In the genomic region with DNA sequence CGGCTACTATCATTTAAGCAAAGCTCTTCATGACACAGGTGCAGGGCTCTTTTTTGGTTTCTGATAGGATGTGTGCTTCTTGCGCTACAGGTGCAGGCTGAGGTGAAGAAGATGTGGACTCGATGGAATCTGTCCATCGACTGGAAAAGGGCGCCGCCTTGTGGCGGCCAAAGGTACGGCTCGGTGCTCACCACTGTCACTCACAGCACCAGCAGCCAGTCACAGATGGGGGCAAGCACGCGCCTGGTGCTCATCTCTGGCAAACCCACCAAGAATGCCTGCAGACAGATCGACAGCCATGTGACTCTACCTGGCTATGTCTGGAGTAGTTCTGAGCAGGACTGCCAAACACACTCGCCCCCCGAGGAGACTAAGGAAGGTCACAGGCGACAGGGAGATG, we compare ENCODE assay signal across 10 mouse cellular contexts.
DNase-seq lines count a peak whose midpoint lies in the region; ATAC-seq and TF ChIP-seq lines count a peak whose summit lies in the region.
"Had no signal": no experiment of that assay in that cellular context is flagged by ENCODE, and none has a peak within 500 bp of the region (broad histone marks: within the 10 kb centered on the region; RNA-seq: fewer than 3 reads in every experiment).

No protein-coding gene starts in this region.

- 27% methylated on average over 15 of the region's 15 CpGs for WGBS in liver, embryonic 12.5 days (ENCODE audit: insufficient replicate concordance)
- 34% methylated on average over 15 of the region's 15 CpGs for WGBS in hindbrain, postnatal 0 days
- 33% methylated on average over 15 of the region's 15 CpGs for WGBS in liver, embryonic 11.5 days
- WGBS in small intestine, adult 2 months = 38% methylated on average over 15 of the region's 15 CpGs

- H3K36me3 ChIP-seq in liver, embryonic 12.5 days = no peaks in the 10 kb centered on the region
- H3K36me3 ChIP-seq in hindbrain, postnatal 0 days (ENCODE audit: insufficient read depth, low read length) = no peaks in the 10 kb centered on the region
- no peaks in the 10 kb centered on the region for H3K36me3 ChIP-seq in liver, embryonic 11.5 days (ENCODE audit: control insufficient read depth, insufficient read depth, low read length)
- H3K36me3 ChIP-seq in small intestine, adult 2 months (ENCODE audit: control insufficient read depth, insufficient read depth, low read length) = no peaks in the 10 kb centered on the region
- H3K36me3 ChIP-seq: lung, embryonic 15.5 days; stomach, embryonic 15.5 days had no signal

- no peak overlapping the region for H3K4me2 ChIP-seq in liver, embryonic 12.5 days
- H3K4me2 ChIP-seq in hindbrain, postnatal 0 days (ENCODE audit: low read depth, low read length) = no peak overlapping the region
- no peak overlapping the region for H3K4me2 ChIP-seq in liver, embryonic 11.5 days
- H3K4me2 ChIP-seq: lung, embryonic 15.5 days; stomach, embryonic 15.5 days had no signal

- ATAC-seq in liver, embryonic 12.5 days = no peak
- ATAC-seq in hindbrain, postnatal 0 days = peak; percentile 47
- ATAC-seq in liver, embryonic 11.5 days (replicated peaks; ENCODE audit: low FRiP score) = 0 out of 2 replicates have a peak, but pooled peaks have one; percentile 7

- DNase-seq in liver (peak; percentile 42), WW6 (ENCODE audit: low read depth, low spot score) (peak; percentile 52)
- DNase-seq in cerebellum, adult 11-12 months = peak; percentile 19
- DNase-seq in hindbrain, postnatal 0 days (ENCODE audit: low spot score) = peak; percentile 25
- peak; percentile 35 for DNase-seq in liver, embryonic 11.5 days (ENCODE audit: low spot score)
- DNase-seq in heart, adult 8-10 months (ENCODE audit: low spot score) = no peak

- H3K4me1 ChIP-seq in liver, embryonic 12.5 days = no peaks in the 10 kb centered on the region
- no peaks in the 10 kb centered on the region for H3K4me1 ChIP-seq in hindbrain, postnatal 0 days (ENCODE audit: insufficient read depth, low read length)
- H3K4me1 ChIP-seq in liver, embryonic 11.5 days (replicated peaks; ENCODE audit: control insufficient read depth, insufficient read depth, low read length) = no peaks in the 10 kb centered on the region
- H3K4me1 ChIP-seq in small intestine, adult 2 months (ENCODE audit: control insufficient read depth, insufficient read depth, insufficient read length, low read length) = no peaks in the 10 kb centered on the region
- H3K4me1 ChIP-seq: lung, embryonic 15.5 days; stomach, embryonic 15.5 days had no signal

- H3K4me3 ChIP-seq in liver, embryonic 12.5 days = no peak overlapping the region
- no peak overlapping the region for H3K4me3 ChIP-seq in hindbrain, postnatal 0 days (ENCODE audit: low read length)
- H3K4me3 ChIP-seq in liver, embryonic 11.5 days (ENCODE audit: low read depth, low read length) = no peak overlapping the region
- H3K4me3 ChIP-seq in small intestine, adult 2 months (ENCODE audit: low read depth, low read length) = no peak overlapping the region
- H3K4me3 ChIP-seq: lung, embryonic 15.5 days; stomach, embryonic 15.5 days had no signal

- H3K9me3 ChIP-seq in liver, embryonic 12.5 days (replicated peaks) = no peaks in the 10 kb centered on the region
- H3K9me3 ChIP-seq in hindbrain, postnatal 0 days (ENCODE audit: low read length) = no peaks in the 10 kb centered on the region
- no peaks in the 10 kb centered on the region for H3K9me3 ChIP-seq in liver, embryonic 11.5 days (ENCODE audit: control insufficient read depth, low read length)
- H3K9me3 ChIP-seq: lung, embryonic 15.5 days; stomach, embryonic 15.5 days had no signal

- H3K9ac ChIP-seq in liver, embryonic 12.5 days = no peak overlapping the region
- H3K9ac ChIP-seq in hindbrain, postnatal 0 days (replicated peaks; ENCODE audit: low read length) = no peak overlapping the region
- H3K9ac ChIP-seq in liver, embryonic 11.5 days (ENCODE audit: low read depth, low read length) = no peak overlapping the region
- H3K9ac ChIP-seq: lung, embryonic 15.5 days; stomach, embryonic 15.5 days had no signal

- TF ChIP-seq POLR2A in small intestine, adult 2 months (IDR thresholded peaks at IDR 0.05; ENCODE audit: low read depth, low read length) = no peak

- H3K27ac ChIP-seq in liver, embryonic 12.5 days = no peak overlapping the region
- H3K27ac ChIP-seq in hindbrain, postnatal 0 days = no peak overlapping the region
- no peak overlapping the region for H3K27ac ChIP-seq in liver, embryonic 11.5 days (ENCODE audit: low read depth, low read length)
- no peak overlapping the region for H3K27ac ChIP-seq in small intestine, adult 2 months (ENCODE audit: insufficient read depth, low read depth, low read length)
- H3K27ac ChIP-seq: lung, embryonic 15.5 days; stomach, embryonic 15.5 days had no signal

- no peaks in the 10 kb centered on the region for H3K27me3 ChIP-seq in liver, embryonic 12.5 days (replicated peaks)
- H3K27me3 ChIP-seq in hindbrain, postnatal 0 days (ENCODE audit: insufficient read depth, low read length) = no peaks in the 10 kb centered on the region
- H3K27me3 ChIP-seq in liver, embryonic 11.5 days (replicated peaks; ENCODE audit: control insufficient read depth, insufficient read depth, low read length) = no peaks in the 10 kb centered on the region
- no peaks in the 10 kb centered on the region for H3K27me3 ChIP-seq in small intestine, adult 2 months (ENCODE audit: control insufficient read depth, insufficient read depth, low read length)
- H3K27me3 ChIP-seq: lung, embryonic 15.5 days; stomach, embryonic 15.5 days had no signal

- TF ChIP-seq CTCF in hindbrain, postnatal 0 days (IDR thresholded peaks at IDR 0.05; ENCODE audit: low read depth) = peak; percentile 66
- peak; percentile 48; the same call in 1 of the 2 replicates for TF ChIP-seq CTCF in small intestine, adult 2 months (IDR thresholded peaks at IDR 0.05; ENCODE audit: extremely low read depth, insufficient read length, insufficient replicate concordance, low read depth, low read length)
